Mouse (Mus musculus) layer of hippocampus, postnatal 36 days (tissue): ENCODE data around the gene Fadd. TPM values are rescaled to one million over a fixed set of nuclear protein-coding genes. Genes with fewer than 3 reads are reported as not detected.

Experiments
- DNase-seq, 2 experiments: peaks; one replicate each; pipeline ENCODE4 v3.0.0; 2022
- total RNA-seq, 2 experiments: library from RNA; stranded (reverse); gene quantifications; 2 replicates each; pipeline ENCODE4 v1.2.3; 2021

Gene Fadd
- total RNA-seq, 2 experiments from 2014 or later: 1.8 to 2.1 TPM

- no peak for DNase-seq
Measured at GRCm38 (mm10) chr7:144531585-144532378, 50.5 kb downstream of the Fadd start.

DNA sequence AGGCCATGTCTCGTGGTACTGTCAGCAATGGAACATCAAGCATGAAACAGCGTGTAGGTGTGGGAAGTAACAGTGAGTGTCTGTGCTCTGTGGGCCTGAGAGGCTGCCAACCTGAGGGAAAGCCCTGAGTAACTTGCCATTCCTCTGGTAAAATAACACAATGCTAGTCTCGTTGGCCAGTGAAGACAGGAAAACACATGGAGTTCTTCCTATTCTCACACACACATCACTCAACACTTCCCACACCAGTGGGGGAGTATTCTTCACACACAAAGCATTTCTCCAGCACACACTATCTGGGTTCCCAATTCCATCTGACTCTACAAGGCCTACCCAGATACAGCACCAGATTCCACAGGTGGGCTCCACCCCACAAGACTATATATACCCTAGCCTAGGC is 52.4 kb downstream of the Fadd start:
- DNase-seq: no peak

DNA sequence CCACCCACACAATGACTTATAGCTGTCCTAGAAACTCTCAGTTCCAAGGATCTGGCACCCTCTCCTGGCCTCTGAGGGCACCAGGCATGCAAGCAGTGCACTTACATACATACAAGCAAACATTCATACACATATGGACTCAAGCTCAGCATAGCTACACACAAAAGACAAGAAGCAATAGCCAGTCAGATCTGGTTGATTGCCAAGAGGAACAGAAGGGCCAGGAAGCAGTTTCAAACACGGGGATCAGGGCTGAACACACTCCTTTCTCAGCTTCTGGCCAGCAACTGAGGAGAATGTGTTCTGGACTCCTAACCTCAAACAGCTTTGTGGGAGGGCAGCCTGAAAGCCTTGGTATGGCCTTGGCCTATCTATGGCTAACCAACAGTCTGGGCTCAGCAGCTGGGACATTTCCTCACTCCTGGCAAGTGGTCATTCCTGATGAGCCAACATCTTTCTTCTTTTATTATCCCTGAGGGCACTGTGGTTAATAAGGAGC is 54.5 kb downstream of the Fadd start:
- no peak for DNase-seq

Other genes with a start within 250 kb of the Fadd start
- 100 to 1,000 TPM; 185 to 189 TPM for gene Cttn, start 111.5 kb downstream of the Fadd start, total RNA-seq
- gene Ppfia1, start 28.7 kb downstream of the Fadd start, total RNA-seq: 10 to 100 TPM; 37.3 to 37.9 TPM
- gene Ano1, start 169.5 kb upstream of the Fadd start, total RNA-seq: 1 to 10 TPM; 2.5 to 2.6 TPM